Mouse (Mus musculus) kidney, embryonic 16.5 days (tissue): ENCODE data around the gene Sec31a. TPM values are rescaled to one million over a fixed set of nuclear protein-coding genes. Genes with fewer than 3 reads are reported as not detected.
A peak's percentile ranks its signal among the peaks of the same experiment; 100 is the strongest.

Experiments
- ATAC-seq: fragments of 200-750 bp; cut with Nextera tagmentation; 2 replicates; pipeline ENCODE4 v1.8.0; 2017; ENCODE audit warnings: moderate TSS enrichment; ENCODE audit not compliant: low FRiP score, low TSS enrichment
- H3K27ac ChIP-seq: fragments of 300-500 bp; sonication (generic); 2 replicates; pipeline ENCODE4 v1.5.1; 2014; ENCODE audit warnings: low read length
- H3K27me3 ChIP-seq: fragments of 300-500 bp; sonication (generic); 2 replicates; pipeline ENCODE4 v1.6.1; 2014; ENCODE audit warnings: low read length, control low read depth, mixed read lengths; ENCODE audit not compliant: insufficient read depth
- H3K36me3 ChIP-seq: fragments of 300-500 bp; sonication (generic); 2 replicates; pipeline ENCODE4 v1.6.1; 2014; ENCODE audit warnings: low read length, control low read depth, mixed read lengths; ENCODE audit not compliant: insufficient read depth
- H3K4me1 ChIP-seq: fragments of 300-500 bp; sonication (generic); 2 replicates; pipeline ENCODE4 v1.6.1; 2014; ENCODE audit warnings: low read length, control low read depth, mixed read lengths; ENCODE audit not compliant: insufficient read depth
- H3K4me2 ChIP-seq: fragments of 300-500 bp; sonication (generic); replicated peaks from 2 replicates; pipeline ENCODE4 v1.6.1; 2014; ENCODE audit warnings: low read depth, low read length
- H3K4me3 ChIP-seq: fragments of 300-500 bp; sonication (generic); 2 replicates; pipeline ENCODE4 v1.5.1; 2014; ENCODE audit warnings: mild to moderate bottlenecking, low read length
- H3K9ac ChIP-seq: fragments of 300-500 bp; sonication (generic); replicated peaks from 2 replicates; pipeline ENCODE4 v1.6.1; 2014; ENCODE audit warnings: low read length
- H3K9me3 ChIP-seq: fragments of 300-500 bp; sonication (generic); 2 replicates; pipeline ENCODE4 v1.6.1; 2016; ENCODE audit warnings: low read length, control low read depth
- WGBS: fragments of 180-500 bp; shearing (Covaris S2); extraction: QIAGEN DNeasy Blood & Tissue Kit; methylation state at CpG from one replicate; pipeline ENCODE4 v1.1.7; 2014; 5-methylcytosine and 5-hydroxymethylcytosine counted together
- polyA plus RNA-seq: library from polyadenylated mRNA; unstranded; fragments of >200 nt; fragmentation: Nextera tagmentation; extraction: Ambion mirVana; gene quantifications from 2 replicates; pipeline ENCODE4 v1.2.1, GENCODE M21; 2015

Gene Sec31a
- polyA plus RNA-seq: 174 and 191 TPM in 2 replicates

DNA sequence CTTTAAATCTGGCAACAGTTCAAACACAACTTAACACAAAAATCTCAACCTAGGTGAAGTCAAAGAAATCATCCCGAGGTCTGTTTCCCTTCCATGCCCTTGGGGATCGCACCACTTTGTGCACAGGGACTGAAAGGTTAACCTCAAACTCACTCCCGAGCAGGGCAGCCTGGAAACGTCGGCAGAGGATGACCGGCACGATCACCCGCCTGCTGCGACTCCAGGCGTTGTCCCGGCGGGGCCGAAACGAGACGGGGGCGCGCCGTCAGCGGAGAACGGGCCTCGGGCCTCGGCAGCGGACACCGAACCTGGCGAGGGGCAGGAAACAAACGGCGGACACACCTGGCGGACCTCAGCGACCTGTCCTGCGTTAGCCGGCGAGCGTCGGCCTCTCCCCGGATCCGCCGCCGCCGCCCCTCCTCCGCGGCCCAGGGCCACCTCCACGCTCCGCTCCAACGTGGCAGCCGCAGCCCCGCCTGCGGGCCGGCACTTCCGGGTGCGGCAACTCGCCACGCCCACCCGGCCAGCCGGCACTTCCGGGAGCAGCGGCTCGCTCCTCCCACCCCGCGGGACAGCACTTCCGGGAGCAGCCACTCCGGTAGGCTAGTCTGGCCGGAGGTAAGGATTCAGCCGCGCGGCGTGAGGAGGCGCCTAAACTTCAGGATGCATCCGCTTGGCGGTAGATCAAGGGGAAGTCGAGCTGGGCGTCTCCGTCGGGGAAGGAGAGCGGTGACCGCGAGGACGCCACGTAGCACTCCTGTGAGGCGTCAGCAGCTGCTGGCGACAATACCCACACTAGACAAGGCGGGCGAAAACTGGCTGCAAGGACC, at the start of gene Sec31a:
Gene Sec31a, minus strand, starts transcription at position 474 of the 830 bp plus-strand sequence.
- H3K4me3 ChIP-seq: peak within 1 kb of the TSS; percentile 79
- peak within 1 kb of the TSS; percentile 73 for H3K4me2 ChIP-seq
- H3K36me3 ChIP-seq: peaks cover 29% of the 10 kb centered on the region
- ATAC-seq: peak; percentile 98
- H3K27ac ChIP-seq: peak within 1 kb of the TSS; percentile 95
- no peaks in the 10 kb centered on the region for H3K27me3 ChIP-seq
- H3K9ac ChIP-seq: peak within 1 kb of the TSS; percentile 86
- under 1% methylated on average over 76 of the region's 82 CpGs for WGBS
- peaks cover 26% of the 10 kb centered on the region for H3K4me1 ChIP-seq
- H3K9me3 ChIP-seq: no peaks in the 10 kb centered on the region

DNA sequence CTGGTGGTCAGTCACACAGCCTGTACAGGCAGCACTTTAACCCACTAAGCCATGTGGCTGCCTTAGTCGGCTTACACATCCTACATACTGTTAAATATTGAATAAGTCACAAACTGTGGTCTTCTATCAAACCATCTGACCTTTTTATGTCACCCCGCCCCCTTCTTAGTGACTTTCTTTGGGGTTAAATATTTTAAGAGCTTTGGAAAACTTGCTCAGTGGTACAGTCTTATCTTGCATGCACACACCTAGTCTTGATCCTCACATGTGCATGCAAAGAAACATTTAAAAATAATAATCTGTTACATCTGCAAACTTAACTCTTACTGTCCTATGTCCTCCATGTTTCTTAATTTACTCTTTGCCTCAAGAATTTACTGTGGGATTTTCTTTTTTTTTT, 46.3 kb upstream of the Sec31a start:
- WGBS: 91% methylated on average over 2 of the region's 2 CpGs

GRCm38 (mm10) chr5:100461526-100461925, 45.5 kb upstream of the Sec31a start:
- H3K9me3 ChIP-seq: no peaks in the 10 kb centered on the region
- no peak overlapping the region for H3K4me3 ChIP-seq
- no peak overlapping the region for H3K9ac ChIP-seq
- no peaks in the 10 kb centered on the region for H3K4me1 ChIP-seq
- no peaks in the 10 kb centered on the region for H3K27me3 ChIP-seq
- H3K4me2 ChIP-seq: no peak overlapping the region
- H3K36me3 ChIP-seq: peaks cover 29% of the 10 kb centered on the region
- ATAC-seq: no peak
- WGBS: 92% methylated on average over 9 of the region's 9 CpGs
- H3K27ac ChIP-seq: no peak overlapping the region

More for the DNA sequence above, 46.3 kb upstream of the Sec31a start:
- Histone ChIP-seq H3K9me3 (no peaks in the 10 kb centered on the region), H3K4me2 (no peak overlapping the region), H3K4me1 (no peaks in the 10 kb centered on the region), H3K4me3 (no peak overlapping the region), H3K9ac (no peak overlapping the region), H3K27ac (no peak overlapping the region), H3K27me3 (no peaks in the 10 kb centered on the region), H3K36me3 (peaks cover 27% of the 10 kb centered on the region)
- no peak for ATAC-seq

- H3K9me3 ChIP-seq: no peaks in the 10 kb centered on the region
- 92% methylated on average over 5 of the region's 5 CpGs for whole genome bisulfite sequencing
- ATAC-seq: no peak
- peaks cover 35% of the 10 kb centered on the region for H3K36me3 ChIP-seq
- H3K4me1 ChIP-seq: no peaks in the 10 kb centered on the region
- no peak overlapping the region for H3K27ac ChIP-seq
- no peaks in the 10 kb centered on the region for H3K27me3 ChIP-seq
- H3K4me2 ChIP-seq: no peak overlapping the region
- no peak overlapping the region for H3K9ac ChIP-seq
- no peak overlapping the region for H3K4me3 ChIP-seq
Measured at GRCm38 (mm10) chr5:100459468-100459867, 43.4 kb upstream of the Sec31a start.

GRCm38 (mm10) chr5:100451871-100452270, 35.8 kb upstream of the Sec31a start:
- H3K36me3 ChIP-seq: peaks cover 37% of the 10 kb centered on the region
- no peak for ATAC-seq

GRCm38 (mm10) chr5:100438796-100439195, 22.8 kb upstream of the Sec31a start:
- WGBS: 92% methylated on average over 14 of the region's 14 CpGs

More at GRCm38 (mm10) chr5:100451871-100452270, 35.8 kb upstream of the Sec31a start:
- Histone ChIP-seq H3K9me3 (no peaks in the 10 kb centered on the region), H3K4me2 (no peak overlapping the region), H3K27me3 (no peaks in the 10 kb centered on the region), H3K9ac (no peak overlapping the region), H3K4me3 (no peak overlapping the region), H3K27ac (no peak overlapping the region), H3K4me1 (no peaks in the 10 kb centered on the region)
- WGBS: 79% methylated on average over 2 of the region's 2 CpGs

GRCm38 (mm10) chr5:100437917-100438316, 21.9 kb upstream of the Sec31a start:
- Histone ChIP-seq H3K4me1 (no peaks in the 10 kb centered on the region), H3K4me2 (no peak overlapping the region), H3K36me3 (peaks cover 11% of the 10 kb centered on the region; the same call in 1 of the 2 replicates), H3K9ac (no peak overlapping the region), H3K27me3 (no peaks in the 10 kb centered on the region), H3K27ac (no peak overlapping the region), H3K4me3 (no peak overlapping the region), H3K9me3 (no peaks in the 10 kb centered on the region)
- ATAC-seq: no peak
- WGBS: 94% methylated on average over 5 of the region's 5 CpGs

More at GRCm38 (mm10) chr5:100438796-100439195, 22.8 kb upstream of the Sec31a start:
- H3K27ac ChIP-seq: no peak overlapping the region
- H3K4me2 ChIP-seq: no peak overlapping the region
- no peak overlapping the region for H3K4me3 ChIP-seq
- peaks cover 12% of the 10 kb centered on the region; the same call in 1 of the 2 replicates for H3K36me3 ChIP-seq
- H3K9ac ChIP-seq: no peak overlapping the region
- no peaks in the 10 kb centered on the region for H3K4me1 ChIP-seq
- H3K9me3 ChIP-seq: no peaks in the 10 kb centered on the region
- ATAC-seq: no peak
- no peaks in the 10 kb centered on the region for H3K27me3 ChIP-seq

- H3K9me3 ChIP-seq: no peaks in the 10 kb centered on the region
- WGBS: 97% methylated on average over 4 of the region's 4 CpGs
- H3K9ac ChIP-seq: no peak overlapping the region
- peaks cover 9% of the 10 kb centered on the region; the same call in 1 of the 2 replicates for H3K36me3 ChIP-seq
- H3K4me3 ChIP-seq: no peak overlapping the region
- ATAC-seq: no peak
- no peaks in the 10 kb centered on the region for H3K4me1 ChIP-seq
- no peak overlapping the region for H3K27ac ChIP-seq
- no peaks in the 10 kb centered on the region for H3K27me3 ChIP-seq
- H3K4me2 ChIP-seq: no peak overlapping the region
Measured at GRCm38 (mm10) chr5:100437086-100437485, 21.1 kb upstream of the Sec31a start.

DNA sequence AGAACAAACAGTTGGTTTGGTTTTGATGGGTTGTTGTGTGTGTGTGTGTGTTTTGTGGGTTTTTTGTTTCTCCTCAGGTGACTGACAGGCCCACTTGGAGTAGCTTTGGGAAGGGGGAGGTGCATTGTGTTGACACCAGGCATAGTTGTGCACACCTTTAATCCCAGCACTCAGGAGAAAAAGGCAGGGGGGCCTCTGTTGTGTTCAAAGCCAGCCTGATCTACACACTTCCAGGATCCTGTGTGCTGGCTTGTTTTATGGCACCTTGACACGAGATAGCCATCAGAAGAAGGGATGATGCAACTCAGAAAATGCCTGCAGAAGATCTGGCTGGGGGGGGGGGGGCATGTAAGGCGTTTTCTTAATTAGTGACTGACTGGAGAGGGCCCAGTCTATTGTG, 14.9 kb upstream of the Sec31a start:
- Histone ChIP-seq H3K4me2 (no peak overlapping the region), H3K27me3 (no peaks in the 10 kb centered on the region), H3K27ac (no peak overlapping the region), H3K9ac (no peak overlapping the region), H3K36me3 (peaks cover 19% of the 10 kb centered on the region), H3K4me3 (no peak overlapping the region), H3K4me1 (peaks cover 25% of the 10 kb centered on the region), H3K9me3 (no peaks in the 10 kb centered on the region)
- ATAC-seq: no peak
- WGBS: 46% methylated on average over 2 of the region's 2 CpGs

GRCm38 (mm10) chr5:100430076-100430390, 14.0 kb upstream of the Sec31a start:
- Histone ChIP-seq H3K9me3 (no peaks in the 10 kb centered on the region), H3K27me3 (no peaks in the 10 kb centered on the region), H3K9ac (peak overlapping the region; percentile 89), H3K4me2 (peak overlapping the region; percentile 82), H3K36me3 (peaks cover 22% of the 10 kb centered on the region), H3K27ac (peak overlapping the region; percentile 93), H3K4me1 (peaks cover 30% of the 10 kb centered on the region), H3K4me3 (peak overlapping the region; percentile 90)
- WGBS: 2% methylated on average over 11 of the region's 11 CpGs
- 0 out of 2 replicates have a peak, but pooled peaks have one; percentile 4 for ATAC-seq
